Mouse (Mus musculus) MEL (cell line): ENCODE data around the gene Prr12. TPM values are rescaled to one million over a fixed set of nuclear protein-coding genes. Genes with fewer than 3 reads are reported as not detected.

Experiments
- DNase-seq: peaks from one replicate; pipeline ENCODE4 v3.0.0; 2011; ENCODE audit warnings: low read depth, low spot score
- H3K27ac ChIP-seq: 2 replicates; pipeline ENCODE4 v1.5.1; 2012; ENCODE audit warnings: low read depth, mild to moderate bottlenecking, control low read depth, low read length, moderate library complexity; ENCODE audit not compliant: control insufficient read depth
- H3K27me3 ChIP-seq, 2 experiments: fragments of 150-350 bp in 1 of 2; sonication (generic) in 1 of 2; 2 replicates each; pipeline ENCODE4 v1.6.1; 2012; ENCODE audit warnings: low read length in 2 of 2, mild to moderate bottlenecking in 2 of 2, improper control_type of control experiment in 1 of 2, moderate library complexity in 1 of 2; ENCODE audit not compliant: insufficient read depth in 2 of 2, control insufficient read depth in 1 of 2
- H3K36me3 ChIP-seq, 2 experiments: 2 replicates each; pipeline ENCODE4 v1.6.1; 2012 to 2014; ENCODE audit warnings: low read length in 2 of 2, improper control_type of control experiment in 1 of 2, inconsistent platforms in 1 of 2, mild to moderate bottlenecking in 1 of 2; ENCODE audit not compliant: insufficient read depth in 2 of 2, control insufficient read depth in 1 of 2
- H3K4me1 ChIP-seq, 2 experiments: fragments of 150-350 bp in 1 of 2; sonication (generic) in 1 of 2; 2 replicates each; pipeline ENCODE4 v1.6.1; 2012; ENCODE audit warnings: low read length in 2 of 2, improper control_type of control experiment in 1 of 2, mild to moderate bottlenecking in 1 of 2; ENCODE audit not compliant: insufficient read depth in 2 of 2, control insufficient read depth in 1 of 2
- H3K4me3 ChIP-seq, 2 experiments: fragments of 150-350 bp in 1 of 2; sonication (generic) in 1 of 2; 2 replicates each; pipeline ENCODE4 v1.5.1; 2012; ENCODE audit warnings: low read depth in 2 of 2, low read length in 2 of 2, mild to moderate bottlenecking in 2 of 2, moderate library complexity in 2 of 2, control low read depth in 1 of 2, improper control_type of control experiment in 1 of 2; ENCODE audit not compliant: control insufficient read depth in 1 of 2, insufficient read depth in 1 of 2
- H3K79me2 ChIP-seq: 2 replicates; pipeline ENCODE4 v1.6.1; 2012; ENCODE audit warnings: mild to moderate bottlenecking, low read length, moderate library complexity; ENCODE audit not compliant: control insufficient read depth, poor library complexity, insufficient read depth
- H3K9ac ChIP-seq: 2 replicates; pipeline ENCODE4 v1.6.1; 2012; ENCODE audit warnings: low read depth, mild to moderate bottlenecking, control low read depth, low read length, moderate library complexity; ENCODE audit not compliant: control insufficient read depth, poor library complexity, severe bottlenecking
- H3K9me3 ChIP-seq: fragments of 150-350 bp; sonication (generic); replicated peaks from 2 replicates; pipeline ENCODE4 v1.6.1; 2012; ENCODE audit warnings: mild to moderate bottlenecking, low read length, improper control_type of control experiment, moderate library complexity; ENCODE audit not compliant: insufficient read depth
- BHLHE40 ChIP-seq: IDR thresholded peaks from 2 replicates; pipeline ENCODE4 v1.6.1; 2012; ENCODE audit warnings: low read depth, mild to moderate bottlenecking, inconsistent platforms, low read length, improper control_type of control experiment, borderline replicate concordance
- CHD1 ChIP-seq: IDR thresholded peaks from 2 replicates; pipeline ENCODE4 v1.6.1; 2012; ENCODE audit warnings: low read depth, mild to moderate bottlenecking, inconsistent platforms, low read length, improper control_type of control experiment
- CHD2 ChIP-seq: IDR thresholded peaks from 2 replicates; pipeline ENCODE4 v1.6.1; 2011; ENCODE audit warnings: low read length, improper control_type of control experiment
- CTCF ChIP-seq, 3 experiments: IDR thresholded peaks in 2 of 3; conservative IDR thresholded peaks in 1 of 3; 2 replicates each; pipeline ENCODE4 v1.5.1; 2011 to 2012; ENCODE audit warnings: low read length in 3 of 3, low read depth in 2 of 3, mild to moderate bottlenecking in 2 of 3, improper control_type of control experiment in 1 of 3, inconsistent platforms in 1 of 3, mixed read lengths in 1 of 3, moderate library complexity in 1 of 3; ENCODE audit not compliant: control insufficient read depth in 1 of 3, insufficient read depth in 1 of 3, poor library complexity in 1 of 3, severe bottlenecking in 1 of 3
- E2F4 ChIP-seq: IDR thresholded peaks from 2 replicates; pipeline ENCODE4 v1.6.1; 2011; ENCODE audit warnings: low read depth, low read length, improper control_type of control experiment, borderline replicate concordance
- ELF1 ChIP-seq: IDR thresholded peaks from 2 replicates; pipeline ENCODE4 v1.6.1; 2014; ENCODE audit warnings: low read depth, mild to moderate bottlenecking, inconsistent platforms, low read length, improper control_type of control experiment, moderate library complexity
- EP300 ChIP-seq, 2 experiments: IDR thresholded peaks; 2 replicates each; pipeline ENCODE4 v1.6.1; 2011; ENCODE audit warnings: improper control_type of control experiment in 2 of 2, low read length in 2 of 2, low read depth in 1 of 2, mild to moderate bottlenecking in 1 of 2
- ETS1 ChIP-seq: IDR thresholded peaks from 2 replicates; pipeline ENCODE4 v1.6.1; 2012; ENCODE audit warnings: low read depth, mild to moderate bottlenecking, inconsistent platforms, low read length, improper control_type of control experiment, moderate library complexity
- GABPA ChIP-seq: IDR thresholded peaks from 2 replicates; pipeline ENCODE4 v1.6.1; 2012; ENCODE audit warnings: low read depth, mild to moderate bottlenecking, inconsistent platforms, low read length, improper control_type of control experiment, moderate library complexity
- MAFK ChIP-seq: IDR thresholded peaks from 2 replicates; pipeline ENCODE4 v1.6.1; 2011; ENCODE audit warnings: low read depth, mild to moderate bottlenecking, low read length, improper control_type of control experiment, borderline replicate concordance
- MAX ChIP-seq: IDR thresholded peaks from 2 replicates; pipeline ENCODE4 v1.6.1; 2011; ENCODE audit warnings: low read length, improper control_type of control experiment
- MXI1 ChIP-seq: IDR thresholded peaks from 2 replicates; pipeline ENCODE4 v1.6.1; 2011; ENCODE audit warnings: mild to moderate bottlenecking, low read depth, low read length, improper control_type of control experiment
- MYB ChIP-seq: IDR thresholded peaks from 2 replicates; pipeline ENCODE4 v1.6.1; 2011; ENCODE audit warnings: mild to moderate bottlenecking, low read depth, low read length, improper control_type of control experiment
- MYC ChIP-seq: IDR thresholded peaks from 2 replicates; pipeline ENCODE4 v1.6.1; 2011; ENCODE audit warnings: low read depth, mild to moderate bottlenecking, low read length, improper control_type of control experiment, moderate library complexity
- NRF1 ChIP-seq: IDR thresholded peaks from 2 replicates; pipeline ENCODE4 v1.6.1; 2014; ENCODE audit warnings: low read depth, mild to moderate bottlenecking, inconsistent platforms, low read length, improper control_type of control experiment, moderate library complexity; ENCODE audit not compliant: poor library complexity, insufficient read depth, severe bottlenecking
- RAD21 ChIP-seq: IDR thresholded peaks from 2 replicates; pipeline ENCODE4 v1.6.1; 2011; ENCODE audit warnings: mild to moderate bottlenecking, low read depth, low read length, improper control_type of control experiment
- RCOR1 ChIP-seq: IDR thresholded peaks from 2 replicates; pipeline ENCODE4 v1.6.1; 2012; ENCODE audit warnings: low read depth, mild to moderate bottlenecking, inconsistent platforms, low read length, improper control_type of control experiment
- SIN3A ChIP-seq: IDR thresholded peaks from 2 replicates; pipeline ENCODE4 v1.6.1; 2012; ENCODE audit warnings: low read length, improper control_type of control experiment, inconsistent platforms
- TBP ChIP-seq: IDR thresholded peaks from 2 replicates; pipeline ENCODE4 v1.8.0; 2011; ENCODE audit warnings: low read depth, low read length, improper control_type of control experiment
- USF1 ChIP-seq: IDR thresholded peaks from 2 replicates; pipeline ENCODE4 v1.6.1; 2014; ENCODE audit warnings: low read depth, mild to moderate bottlenecking, inconsistent platforms, low read length, improper control_type of control experiment, moderate library complexity
- USF2 ChIP-seq, 2 experiments: IDR thresholded peaks; 2 replicates each; pipeline ENCODE4 v1.6.1; 2011 to 2012; ENCODE audit warnings: improper control_type of control experiment in 2 of 2, low read length in 2 of 2, borderline replicate concordance in 1 of 2, inconsistent platforms in 1 of 2, low read depth in 1 of 2, mild to moderate bottlenecking in 1 of 2; ENCODE audit not compliant: insufficient read depth in 1 of 2
- ZMIZ1 ChIP-seq: IDR thresholded peaks from 2 replicates; pipeline ENCODE4 v1.6.1; 2012; ENCODE audit warnings: low read depth, mild to moderate bottlenecking, inconsistent platforms, low read length, improper control_type of control experiment, moderate library complexity
- polyA plus RNA-seq, 2 experiments: library from polyadenylated mRNA; stranded (reverse) in 1 of 2; unstranded in 1 of 2; fragments of >175 nt in 1 of 2; fragments of >200 nt in 1 of 2; gene quantifications; 2 replicates each; pipeline versions ENCODE4 v1.2.1 to v1.2.4; 2012; ENCODE audit warnings: low replicate concordance in 2 of 2, low read depth in 1 of 2; ENCODE audit not compliant: insufficient read length in 2 of 2, insufficient read depth in 1 of 2, missing spikeins in 1 of 2
- total RNA-seq: library from RNA; depleted of rRNA; stranded (reverse); fragments of 300-350 nt; gene quantifications from 2 replicates; pipeline ENCODE4 v1.2.3, GENCODE M21; 2012

Gene Prr12
- total and polyA plus RNA-seq, 3 experiments = 3.5 to 32.1 TPM; not detected in 1

DNA sequence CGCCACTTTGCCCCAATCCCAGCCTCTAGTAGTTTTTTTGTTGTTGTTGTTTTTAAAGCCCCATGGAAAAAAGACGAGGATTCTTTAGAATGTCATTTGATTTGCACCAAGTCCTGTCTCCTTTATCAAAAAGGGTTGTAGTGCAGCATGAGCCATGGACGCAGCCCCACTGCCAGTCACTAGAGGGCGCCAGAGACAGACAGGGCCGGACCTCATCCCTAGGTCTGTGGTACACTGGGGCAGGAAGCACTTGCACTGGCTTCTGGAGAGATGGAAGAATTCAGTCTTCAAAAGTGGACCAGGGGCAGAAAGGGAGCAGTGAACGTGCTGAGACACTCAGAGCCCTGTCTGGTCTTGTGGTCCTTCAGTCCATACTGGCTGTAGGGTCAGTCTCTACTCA, 69.6 kb downstream of the Prr12 start (continued):
- TF ChIP-seq MYB = no peak
- TF ChIP-seq CHD1 = no peak
- TF ChIP-seq MAX = no peak
- no peak for TF ChIP-seq MAFK
- TF ChIP-seq USF2 (IDR thresholded peaks at IDR 0.05; ENCODE audit: borderline replicate concordance in 1 of 2, insufficient read depth in 1 of 2, low read depth in 1 of 2, low read length in 2 of 2) = no peak
- TF ChIP-seq CTCF (IDR thresholded peaks at IDR 0.05 in 2 of 3, conservative IDR thresholded peaks at IDR 0.05 in 1 of 3; ENCODE audit: control insufficient read depth in 1 of 3, insufficient read depth in 1 of 3, low read depth in 2 of 3, low read length in 3 of 3, poor library complexity in 1 of 3, severe bottlenecking in 1 of 3) = peak; percentile 93 to 98 (median 97)
- TF ChIP-seq ETS1 = no peak
- no peak for TF ChIP-seq BHLHE40
- TF ChIP-seq SIN3A = peak; percentile 43; the same call in 1 of the 2 replicates
- no peak for TF ChIP-seq USF1
- TF ChIP-seq RCOR1 = no peak
- peak; percentile 50; the same call in 1 of the 2 replicates for TF ChIP-seq MXI1
- no peak for TF ChIP-seq ZMIZ1
- peak; percentile 56 for TF ChIP-seq RAD21

DNA sequence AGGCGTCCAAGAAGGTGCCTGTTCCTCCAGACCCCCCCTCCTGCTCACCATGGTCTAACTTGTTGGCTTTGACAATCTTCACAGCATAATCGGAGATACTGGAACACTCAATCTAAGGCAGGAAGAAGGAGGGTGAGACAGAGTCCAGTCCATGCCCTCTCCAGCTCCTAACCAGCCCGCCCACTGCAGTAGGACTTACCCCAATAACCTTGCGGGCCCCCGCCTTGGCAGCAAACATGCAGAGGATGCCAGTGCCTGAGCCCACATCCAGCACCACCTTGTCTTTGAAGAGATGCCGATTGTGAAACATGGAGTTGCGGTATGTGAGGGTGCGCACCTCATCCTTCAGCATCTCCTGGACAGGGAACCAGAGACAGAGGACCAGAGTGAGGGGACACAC, 71.1 kb downstream of the Prr12 start:
- Histone ChIP-seq H3K79me2 (peaks cover 36% of the 10 kb centered on the region), H3K9ac (no peak overlapping the region), H3K27me3 (no peaks in the 10 kb centered on the region), H3K27ac (no peak overlapping the region), H3K36me3 (peaks cover 0 to 15% of the 10 kb centered on the region in 2 experiments; a peak in 2 of 4 replicates), H3K4me3 (no peak overlapping the region), H3K9me3 (no peaks in the 10 kb centered on the region), H3K4me1 (peaks cover 0 to 5% of the 10 kb centered on the region in 2 experiments; a peak in 1 of 4 replicates)
- TF ChIP-seq E2F4 (no peak), EP300 (IDR thresholded peaks at IDR 0.05; ENCODE audit: low read depth in 1 of 2, low read length in 2 of 2) (no peak), CHD2 (no peak), TBP (no peak), NRF1 (no peak), MAX (no peak), BHLHE40 (no peak), USF2 (IDR thresholded peaks at IDR 0.05; ENCODE audit: borderline replicate concordance in 1 of 2, insufficient read depth in 1 of 2, low read depth in 1 of 2, low read length in 2 of 2) (no peak), MYC (no peak), USF1 (no peak), ELF1 (no peak), GABPA (no peak)
- no peak for DNase-seq
